9 mouse cellular contexts compared by ENCODE assay signal in the genomic region with DNA sequence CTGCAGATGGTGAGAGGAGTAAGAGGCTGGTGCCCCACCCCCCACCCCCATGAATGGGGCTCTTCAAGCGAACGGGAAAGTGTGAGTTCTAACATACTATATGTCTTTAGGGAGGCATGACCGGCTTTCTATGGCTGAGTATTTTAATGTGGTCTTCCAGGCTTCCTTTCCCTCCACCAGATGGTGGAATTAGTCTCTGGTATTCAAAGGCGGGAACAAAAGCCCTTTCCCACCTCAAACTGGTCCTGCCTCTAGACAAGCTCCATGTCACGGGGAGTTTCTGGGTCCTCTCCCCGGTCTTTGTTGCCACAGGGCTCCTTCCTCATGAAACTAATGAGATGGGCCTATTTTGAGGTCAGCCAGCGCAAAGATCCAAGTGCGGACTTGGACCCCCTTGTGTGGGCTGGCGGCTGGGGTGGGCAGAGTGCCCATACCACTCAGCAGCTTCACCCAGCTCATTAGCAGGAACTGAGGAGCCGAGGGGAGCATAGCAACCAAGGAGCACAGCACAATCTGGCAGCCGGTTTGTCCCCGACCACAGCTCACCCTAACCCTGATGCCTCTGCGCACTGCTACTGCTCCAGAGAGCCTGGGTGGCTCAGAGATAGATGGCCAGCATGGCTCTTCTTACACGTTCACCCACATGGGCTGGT. TPM values are rescaled to one million over a fixed set of nuclear protein-coding genes. Genes with fewer than 3 reads are reported as not detected.
A peak's percentile ranks its signal among the peaks of the same experiment; 100 is the strongest.
DNase-seq lines count a peak whose midpoint lies in the region; ATAC-seq lines count a peak whose summit lies in the region.
"Had no signal": no experiment of that assay in that cellular context is flagged by ENCODE, and none has a peak within 500 bp of the region (broad histone marks: within the 10 kb centered on the region; RNA-seq: fewer than 3 reads in every experiment).

No protein-coding gene starts in this region.

- ATAC-seq in hindbrain, embryonic 16.5 days, result peak; percentile 71

- H3K36me3 ChIP-seq in hindbrain, embryonic 16.5 days (ENCODE audit: control insufficient read depth, insufficient read depth, low read length), result no peaks in the 10 kb centered on the region

- WGBS in hindbrain, embryonic 16.5 days, result 18% methylated on average over 14 of the region's 14 CpGs

- peak overlapping the region; percentile 72 for H3K27ac ChIP-seq in hindbrain, embryonic 16.5 days (ENCODE audit: low read depth, low read length)

- H3K9ac ChIP-seq in hindbrain, embryonic 16.5 days (ENCODE audit: low read depth, low read length), result peak overlapping the region; percentile 35; the same call in 1 of the 2 replicates

- peak; percentile 49 for DNase-seq in embryo, embryonic 10 days (ENCODE audit: low spot score)
- DNase-seq in embryo, embryonic 9.5 days (ENCODE audit: extremely low spot score), result no peak
- peak; percentile 57 to 62 for DNase-seq in left cerebral cortex, postnatal 10 days (ENCODE audit: extremely low spot score in 1 of 2, low spot score in 2 of 2)
- peak; percentile 77 to 85 for DNase-seq in right cerebral cortex, postnatal 10 days (ENCODE audit: low spot score in 2 of 2)
- no peak for DNase-seq in urinary bladder, adult 18-20 months (ENCODE audit: low spot score in 2 of 2)
- DNase-seq in spleen, adult 18-20 months, result no peak
- DNase-seq in adrenal gland, adult 8-10 months, result no peak
- DNase-seq: adrenal gland, postnatal 25 days had no signal

- 0 out of 2 replicates have a peak overlapping the region, but pooled peaks have one; percentile 7 for H3K4me2 ChIP-seq in hindbrain, embryonic 16.5 days (ENCODE audit: low read length)

- H3K27me3 ChIP-seq in hindbrain, embryonic 16.5 days (replicated peaks; ENCODE audit: control insufficient read depth, insufficient read depth, low read length), result no peaks in the 10 kb centered on the region

- intact Hi-C loops in left cerebral cortex, postnatal 10 days (cut with DNase I), result no loop called here

- peaks cover 30% of the 10 kb centered on the region for H3K4me1 ChIP-seq in hindbrain, embryonic 16.5 days (ENCODE audit: control insufficient read depth, insufficient read depth, low read depth, low read length)

- H3K4me3 ChIP-seq in hindbrain, embryonic 16.5 days (ENCODE audit: low read length), result no peak overlapping the region

- no peaks in the 10 kb centered on the region for H3K9me3 ChIP-seq in hindbrain, embryonic 16.5 days (ENCODE audit: control insufficient read depth, low read length)

RNA-seq across cellular contexts. Expression of gene Celsr1, which starts 39.5 kb away (rescaled TPM):
- 0.76 and 1.2 TPM in 2 replicates for polyA plus RNA-seq in hindbrain, embryonic 16.5 days (2015; fragmentation: Nextera tagmentation; extraction: Ambion mirVana)
- 1 to 10 TPM; 2.4 to 3.4 TPM for total RNA-seq in left cerebral cortex, postnatal 10 days (2021)
- 10 to 100 TPM in 2 of 4 experiments, 1 to 10 TPM in 2; 5.2 to 16.1 (median 8.7) TPM for total RNA-seq in adrenal gland, adult 8-10 months (2022)

Comparison
In these comparisons a context has a peak if more than half of its experiments do, and no peak if none do; other contexts are left out.
1. DNase-seq: peak in embryo, embryonic 10 days (single experiment), left cerebral cortex, postnatal 10 days (2 of 2) and right cerebral cortex, postnatal 10 days (2 of 2); none in embryo, embryonic 9.5 days (single experiment), urinary bladder, adult 18-20 months (0 of 2), spleen, adult 18-20 months (0 of 2) and adrenal gland, adult 8-10 months (single experiment).